9 mouse cellular contexts compared by ENCODE assay signal in genomic region chr11:74988162-74988561, GRCm38 (mm10).
DNase-seq lines count a peak whose midpoint lies in the region; ATAC-seq lines count a peak whose summit lies in the region.
"Had no signal": no experiment of that assay in that cellular context is flagged by ENCODE, and none has a peak within 500 bp of the region (broad histone marks: within the 10 kb centered on the region; RNA-seq: fewer than 3 reads in every experiment).

No protein-coding gene starts in this region.

- peak overlapping the region; percentile 50; the same call in 1 of the 2 replicates for H3K27ac ChIP-seq in limb, embryonic 15.5 days

- H3K4me2 ChIP-seq in limb, embryonic 15.5 days: no peak overlapping the region

- peaks cover 28% of the 10 kb centered on the region for H3K4me1 ChIP-seq in limb, embryonic 15.5 days

- no peak overlapping the region for H3K9ac ChIP-seq in limb, embryonic 15.5 days

- ATAC-seq in limb, embryonic 15.5 days (ENCODE audit: insufficient number of reproducible peaks, low FRiP score, low TSS enrichment, low read depth): no peak

- peaks cover 12% of the 10 kb centered on the region for H3K36me3 ChIP-seq in limb, embryonic 15.5 days

- no peak overlapping the region for H3K4me3 ChIP-seq in limb, embryonic 15.5 days

- WGBS in limb, embryonic 15.5 days: 35% methylated on average over 5 of the region's 5 CpGs

- H3K27me3 ChIP-seq in limb, embryonic 15.5 days: no peaks in the 10 kb centered on the region

- no peaks in the 10 kb centered on the region for H3K9me3 ChIP-seq in limb, embryonic 15.5 days

- peak; percentile 25 for DNase-seq in layer of hippocampus, adult 9-11 months
- DNase-seq in layer of hippocampus, adult 18-20 months (ENCODE audit: low spot score in 2 of 2): no peak
- DNase-seq in embryo, embryonic 11 days: peak; percentile 42
- peak; percentile 53 for DNase-seq in heart, adult 8-10 months (ENCODE audit: low spot score)
- no peak for DNase-seq in thymus, postnatal 25 days
- DNase-seq in urinary bladder, postnatal 10 days (ENCODE audit: low spot score): no peak
- DNase-seq: cerebellum, adult 11-12 months; thymus, postnatal 4 days had no signal

Comparison
In these comparisons a context has a peak if more than half of its experiments do, and no peak if none do; other contexts are left out.
1. DNase-seq: peak in layer of hippocampus, adult 9-11 months (single experiment), embryo, embryonic 11 days (single experiment) and heart, adult 8-10 months (single experiment); none in layer of hippocampus, adult 18-20 months (0 of 2), thymus, postnatal 25 days (single experiment) and urinary bladder, postnatal 10 days (single experiment).